Mouse (Mus musculus): ENCODE results near the gene Stpg3. TPM values are rescaled to one million over a fixed set of nuclear protein-coding genes. Genes with fewer than 3 reads are reported as not detected.

The Stpg3 gene
- polyA plus RNA-seq, 1 experiment from 2014 or later: not detected

- H3K36me3 ChIP-seq: no peaks in the 10 kb centered on the region
- no peak for ATAC-seq (ENCODE audit: insufficient number of reproducible peaks, low FRiP score)
- H3K4me1 ChIP-seq (replicated peaks): peaks cover 41% of the 10 kb centered on the region
- 0 out of 2 replicates have a peak overlapping the region, but pooled peaks have one; percentile 1 for H3K9ac ChIP-seq
- peak overlapping the region; percentile 50 for H3K27ac ChIP-seq (ENCODE audit: poor library complexity, severe bottlenecking)
- H3K4me3 ChIP-seq: no peak overlapping the region
- WGBS: 4% methylated on average over 5 of the region's 6 CpGs
- no peaks in the 10 kb centered on the region for H3K9me3 ChIP-seq (replicated peaks)
- H3K27me3 ChIP-seq (replicated peaks): peaks cover 49% of the 10 kb centered on the region
- H3K4me2 ChIP-seq: peak overlapping the region; percentile 25; the same call in 1 of the 2 replicates
These were observed 36.8 kb downstream of the Stpg3 start for GRCm38 (mm10) chr2:25177685-25178084.

- peaks cover 51% of the 10 kb centered on the region for H3K27me3 ChIP-seq (replicated peaks)
- H3K36me3 ChIP-seq: no peaks in the 10 kb centered on the region
- H3K27ac ChIP-seq (ENCODE audit: poor library complexity, severe bottlenecking): peak overlapping the region; percentile 42
- H3K4me3 ChIP-seq: no peak overlapping the region
- H3K4me2 ChIP-seq: no peak overlapping the region; the same call in 1 of the 2 replicates
- 45% methylated on average over 4 of the region's 4 CpGs for WGBS
- H3K9ac ChIP-seq: no peak overlapping the region
- H3K4me1 ChIP-seq (replicated peaks): peaks cover 38% of the 10 kb centered on the region
- no peaks in the 10 kb centered on the region for H3K9me3 ChIP-seq (replicated peaks)
- ATAC-seq (ENCODE audit: insufficient number of reproducible peaks, low FRiP score): no peak
These were observed 37.4 kb downstream of the Stpg3 start for GRCm38 (mm10) chr2:25177076-25177475.

- WGBS: 33% methylated on average over 6 of the region's 6 CpGs
- H3K27ac ChIP-seq (ENCODE audit: poor library complexity, severe bottlenecking): peak overlapping the region; percentile 42; the same call in 1 of the 2 replicates
- H3K4me2 ChIP-seq: no peak overlapping the region
- ATAC-seq (ENCODE audit: insufficient number of reproducible peaks, low FRiP score): no peak
- H3K4me3 ChIP-seq: no peak overlapping the region
- no peaks in the 10 kb centered on the region for H3K36me3 ChIP-seq
- peaks cover 36% of the 10 kb centered on the region for H3K4me1 ChIP-seq (replicated peaks)
- peaks cover 51% of the 10 kb centered on the region for H3K27me3 ChIP-seq (replicated peaks)
- no peak overlapping the region for H3K9ac ChIP-seq
- no peaks in the 10 kb centered on the region for H3K9me3 ChIP-seq (replicated peaks)
These were observed 37.9 kb downstream of the Stpg3 start for GRCm38 (mm10) chr2:25176573-25176972.

GRCm38 (mm10) chr2:25175690-25176078, 38.8 kb downstream of the Stpg3 start:
- Histone ChIP-seq H3K9me3 (replicated peaks) (no peaks in the 10 kb centered on the region), H3K36me3 (no peaks in the 10 kb centered on the region), H3K4me1 (replicated peaks) (peaks cover 37% of the 10 kb centered on the region), H3K27me3 (replicated peaks) (peaks cover 51% of the 10 kb centered on the region), H3K9ac (no peak overlapping the region), H3K4me3 (no peak overlapping the region), H3K27ac (ENCODE audit: poor library complexity, severe bottlenecking) (no peak overlapping the region), H3K4me2 (no peak overlapping the region)
- ATAC-seq (ENCODE audit: insufficient number of reproducible peaks, low FRiP score): no peak
- WGBS: 71% methylated on average over 4 of the region's 4 CpGs

GRCm38 (mm10) chr2:25174866-25175689, 39.4 kb downstream of the Stpg3 start:
- Histone ChIP-seq H3K9ac (no peak overlapping the region), H3K27ac (ENCODE audit: poor library complexity, severe bottlenecking) (no peak overlapping the region), H3K9me3 (replicated peaks) (no peaks in the 10 kb centered on the region), H3K4me3 (no peak overlapping the region), H3K4me1 (replicated peaks) (peaks cover 39% of the 10 kb centered on the region), H3K27me3 (replicated peaks) (peaks cover 51% of the 10 kb centered on the region), H3K4me2 (no peak overlapping the region), H3K36me3 (no peaks in the 10 kb centered on the region)
- no peak for ATAC-seq (ENCODE audit: insufficient number of reproducible peaks, low FRiP score)
- 47% methylated on average over 7 of the region's 7 CpGs for WGBS

- Histone ChIP-seq H3K36me3 (no peaks in the 10 kb centered on the region), H3K9me3 (replicated peaks) (no peaks in the 10 kb centered on the region), H3K4me1 (replicated peaks) (peaks cover 44% of the 10 kb centered on the region), H3K27me3 (replicated peaks) (peaks cover 41% of the 10 kb centered on the region), H3K4me3 (no peak overlapping the region), H3K4me2 (no peak overlapping the region), H3K9ac (no peak overlapping the region), H3K27ac (ENCODE audit: poor library complexity, severe bottlenecking) (no peak overlapping the region)
- 94% methylated on average over 4 of the region's 4 CpGs for WGBS
- no peak for ATAC-seq (ENCODE audit: insufficient number of reproducible peaks, low FRiP score)
These were observed 40.6 kb downstream of the Stpg3 start for GRCm38 (mm10) chr2:25173821-25174220.

- H3K4me1 ChIP-seq (replicated peaks): peaks cover 41% of the 10 kb centered on the region
- H3K4me2 ChIP-seq: no peak overlapping the region
- H3K9me3 ChIP-seq (replicated peaks): no peaks in the 10 kb centered on the region
- ATAC-seq (ENCODE audit: insufficient number of reproducible peaks, low FRiP score): no peak
- H3K27me3 ChIP-seq (replicated peaks): peaks cover 29% of the 10 kb centered on the region
- H3K4me3 ChIP-seq: no peak overlapping the region
- H3K9ac ChIP-seq: 0 out of 2 replicates have a peak overlapping the region, but pooled peaks have one; percentile 20
- H3K36me3 ChIP-seq: no peaks in the 10 kb centered on the region
- WGBS: 59% methylated on average over 8 of the region's 8 CpGs
- H3K27ac ChIP-seq (ENCODE audit: poor library complexity, severe bottlenecking): no peak overlapping the region
These were observed 41.8 kb downstream of the Stpg3 start for GRCm38 (mm10) chr2:25172629-25173028.

- Histone ChIP-seq H3K4me2 (no peak overlapping the region), H3K36me3 (no peaks in the 10 kb centered on the region), H3K9me3 (replicated peaks) (no peaks in the 10 kb centered on the region), H3K4me3 (no peak overlapping the region), H3K9ac (no peak overlapping the region), H3K27ac (ENCODE audit: poor library complexity, severe bottlenecking) (no peak overlapping the region), H3K4me1 (replicated peaks) (peaks cover 38% of the 10 kb centered on the region), H3K27me3 (replicated peaks) (peaks cover 20% of the 10 kb centered on the region)
- no peak for ATAC-seq (ENCODE audit: insufficient number of reproducible peaks, low FRiP score)
- WGBS: 69% methylated on average over 1 of the region's 1 CpGs
These were observed 42.7 kb downstream of the Stpg3 start for GRCm38 (mm10) chr2:25171769-25172153.

GRCm38 (mm10) chr2:25171101-25171768, 43.2 kb downstream of the Stpg3 start:
- H3K27me3 ChIP-seq (replicated peaks): peaks cover 15% of the 10 kb centered on the region
- H3K4me1 ChIP-seq (replicated peaks): peaks cover 33% of the 10 kb centered on the region
- H3K27ac ChIP-seq (ENCODE audit: poor library complexity, severe bottlenecking): no peak overlapping the region
- no peak for ATAC-seq (ENCODE audit: insufficient number of reproducible peaks, low FRiP score)
- H3K4me2 ChIP-seq: no peak overlapping the region
- 81% methylated on average over 6 of the region's 6 CpGs for WGBS
- no peaks in the 10 kb centered on the region for H3K36me3 ChIP-seq
- H3K4me3 ChIP-seq: no peak overlapping the region
- H3K9ac ChIP-seq: no peak overlapping the region
- no peaks in the 10 kb centered on the region for H3K9me3 ChIP-seq (replicated peaks)

GRCm38 (mm10) chr2:25170326-25171100, 43.9 kb downstream of the Stpg3 start:
- H3K9ac ChIP-seq: no peak overlapping the region
- H3K4me3 ChIP-seq: no peak overlapping the region
- peaks cover 31% of the 10 kb centered on the region for H3K4me1 ChIP-seq (replicated peaks)
- ATAC-seq (ENCODE audit: insufficient number of reproducible peaks, low FRiP score): no peak
- no peak overlapping the region for H3K27ac ChIP-seq (ENCODE audit: poor library complexity, severe bottlenecking)
- H3K9me3 ChIP-seq (replicated peaks): no peaks in the 10 kb centered on the region
- WGBS: 53% methylated on average over 10 of the region's 10 CpGs
- H3K27me3 ChIP-seq (replicated peaks): peaks cover 13% of the 10 kb centered on the region
- no peaks in the 10 kb centered on the region for H3K36me3 ChIP-seq
- no peak overlapping the region for H3K4me2 ChIP-seq

GRCm38 (mm10) chr2:25169778-25170177, 44.7 kb downstream of the Stpg3 start:
- Histone ChIP-seq H3K27ac (ENCODE audit: poor library complexity, severe bottlenecking) (no peak overlapping the region), H3K9me3 (replicated peaks) (no peaks in the 10 kb centered on the region), H3K27me3 (replicated peaks) (peaks cover 13% of the 10 kb centered on the region), H3K4me2 (no peak overlapping the region), H3K4me1 (replicated peaks) (peaks cover 31% of the 10 kb centered on the region), H3K9ac (no peak overlapping the region), H3K36me3 (no peaks in the 10 kb centered on the region), H3K4me3 (no peak overlapping the region)
- no peak for ATAC-seq (ENCODE audit: insufficient number of reproducible peaks, low FRiP score)
- WGBS: 47% methylated on average over 5 of the region's 5 CpGs

Data from heart, embryonic 12.5 days (tissue).